Mouse (Mus musculus) B cell, adult 67 days (primary cell): ENCODE data around the gene Liph. TPM values are rescaled to one million over a fixed set of nuclear protein-coding genes. Genes with fewer than 3 reads are reported as not detected.

Experiments used
- total RNA-seq, 2 experiments: library from RNA; stranded (reverse); gene quantifications; 4 replicates each; pipeline ENCODE4 v1.2.4; 2023

The Liph gene
- under 1 TPM in 1 of 2 experiments, not detected in 1; 0.53 TPM for total RNA-seq

DNA sequence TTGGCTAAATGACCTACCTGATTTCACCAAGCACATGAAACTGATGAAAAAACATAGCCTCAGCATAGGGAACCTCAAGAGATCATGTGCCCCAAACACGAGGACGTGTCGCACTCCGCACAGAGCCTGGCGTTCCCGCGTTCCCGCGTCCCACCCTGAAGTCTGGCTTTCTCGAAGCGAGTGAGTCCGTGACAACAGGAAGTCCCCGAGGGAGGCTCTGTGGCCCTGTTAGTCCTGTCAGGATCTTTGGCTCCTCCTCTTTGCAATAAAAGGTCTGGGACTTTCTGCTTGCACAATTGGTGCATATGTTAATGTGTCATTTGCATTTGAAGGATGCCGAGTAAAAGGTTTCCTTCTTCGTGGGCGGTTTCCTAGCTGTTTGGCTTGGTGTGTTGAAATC, at the start of gene Liph:
Gene Liph, minus strand, starts transcription at position 360 of the 400 bp plus-strand sequence.

DNA sequence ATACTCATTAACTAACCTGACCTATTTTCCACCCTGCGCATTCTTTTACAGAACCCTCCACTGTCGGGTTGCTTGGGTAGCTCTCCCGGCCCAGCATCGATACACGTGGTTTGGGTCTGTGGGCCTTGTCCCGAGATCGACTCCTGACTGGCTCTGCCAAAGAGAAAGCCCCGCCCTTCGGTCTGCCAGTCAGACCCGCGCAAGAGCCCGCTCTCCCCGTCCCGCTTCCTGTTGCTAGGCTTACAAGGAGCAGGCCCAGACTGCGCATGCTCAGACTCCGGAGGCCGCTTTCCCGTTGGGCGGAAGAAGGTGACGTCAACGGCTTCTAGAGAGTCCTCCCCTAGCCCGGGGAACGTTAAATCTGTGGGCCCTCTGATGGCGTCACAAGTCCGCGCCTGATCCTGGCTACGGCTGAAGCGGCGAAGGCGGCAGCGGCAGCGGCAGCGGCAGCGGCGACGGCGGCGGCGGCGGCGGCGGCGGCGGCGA, 13.7 kb upstream of the Liph start, which contains the start of gene Senp2:
Gene Senp2, plus strand, starts transcription at position 386 of the 486 bp plus-strand sequence.

DNA sequence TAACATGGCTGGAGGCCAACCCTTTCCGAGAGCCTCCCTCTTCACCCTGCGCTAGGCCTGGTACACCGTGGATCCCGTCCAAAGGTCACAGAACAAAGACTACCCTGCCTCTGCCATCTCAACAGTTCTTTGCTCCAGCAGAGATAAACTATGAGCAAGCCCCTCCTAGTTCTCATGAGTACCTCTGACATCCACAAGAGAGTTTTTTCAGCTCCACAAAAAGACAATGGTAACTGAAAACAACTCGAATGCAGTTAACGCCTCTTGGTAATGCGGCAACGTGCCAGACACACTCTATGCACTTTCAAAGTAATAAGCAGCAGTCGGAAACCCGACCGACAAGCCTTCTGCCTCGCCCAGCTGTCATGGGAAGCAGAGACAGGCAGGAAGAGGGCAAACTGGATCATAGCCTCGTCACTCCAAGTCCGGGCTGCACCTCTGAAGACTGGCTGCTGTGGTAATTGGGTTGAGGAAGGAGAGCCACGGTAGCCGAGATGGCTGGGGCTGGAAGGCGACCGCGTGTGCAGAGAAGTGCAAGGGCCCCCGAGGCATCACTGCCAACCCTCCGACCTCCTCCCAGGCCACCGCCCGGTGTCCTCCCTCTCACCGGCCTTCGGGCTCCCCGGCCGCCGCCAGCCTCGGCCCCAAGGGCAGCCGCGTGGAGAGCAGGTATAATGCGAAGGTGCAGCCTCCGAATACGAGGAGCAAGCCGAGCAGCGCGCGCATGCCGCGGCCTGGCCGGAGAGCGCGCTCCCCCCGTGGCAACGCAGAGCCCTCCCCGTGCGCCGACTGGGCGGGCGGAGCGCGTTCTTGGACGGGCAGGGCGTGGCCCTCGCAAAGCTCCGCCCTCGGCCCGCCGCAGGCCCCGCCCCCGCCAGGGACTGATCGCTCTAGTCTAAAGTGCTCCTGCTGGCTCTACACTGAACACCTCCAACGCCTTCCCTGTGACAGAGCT, 48.4 kb downstream of the Liph start, which contains the start of gene Tmem41a:
Gene Tmem41a, minus strand, starts transcription at position 792 of the 955 bp plus-strand sequence.

Other genes with a start within 250 kb of the Liph start
- gene Ehhadh, start 207.9 kb downstream of the Liph start, total RNA-seq, result 1 to 10 TPM; 2.7 to 3.3 TPM
- under 1 TPM; 0.35 to 0.65 TPM for gene Map3k13, start 201.3 kb downstream of the Liph start, total RNA-seq
- gene Tmem41a, start 48.1 kb downstream of the Liph start, total RNA-seq, result 1 to 10 TPM; 8.3 to 9.6 TPM
- gene Senp2, start 13.8 kb upstream of the Liph start, total RNA-seq, result 100 to 1,000 TPM; 116 to 120 TPM
- not detected for gene Igf2bp2, start 167.6 kb upstream of the Liph start, total RNA-seq